ENCODE assay signal across 9 mouse cellular contexts in genomic region chr14:100284119-100284860, GRCm38 (mm10). TPM values are rescaled to one million over a fixed set of nuclear protein-coding genes. Genes with fewer than 3 reads are reported as not detected.
DNase-seq lines count a peak whose midpoint lies in the region; ATAC-seq lines count a peak whose summit lies in the region.
"Had no signal": no experiment of that assay in that cellular context is flagged by ENCODE, and none has a peak within 500 bp of the region (broad histone marks: within the 10 kb centered on the region; RNA-seq: fewer than 3 reads in every experiment).

Klf12 (minus strand) TSS chr14:100284679.

- peak; percentile 86 for DNase-seq in WW6 (ENCODE audit: low read depth, low spot score)
- peak; percentile 89 for DNase-seq in gastrocnemius, postnatal 14 days
- peak; percentile 79 to 83 for DNase-seq in left cerebral cortex, adult 9 months (ENCODE audit: low spot score in 2 of 2)
- peak; percentile 90 to 94 for DNase-seq in right cerebral cortex, postnatal 10 days (ENCODE audit: low spot score in 2 of 2)
- peak; percentile 67 for DNase-seq in urinary bladder, postnatal 14 days (ENCODE audit: low spot score)

- no peaks in the 10 kb centered on the region for H3K9me3 ChIP-seq in megakaryocyte, embryonic 14.5 days

- H3K4me3 ChIP-seq in megakaryocyte, embryonic 14.5 days (replicated peaks), result peak within 1 kb of the TSS; percentile 91

- peak; percentile 39 for ATAC-seq in common myeloid progenitor, adult 5-6 weeks (replicated peaks; ENCODE audit: low read depth, poor library complexity, severe bottlenecking)
- ATAC-seq in inflammation-experienced regulatory T-cells, adult 6 months, result peak; percentile 46

- intact Hi-C loops in gastrocnemius, postnatal 14 days (cut with DNase I; ENCODE audit: low total_unique reads), result no loop called here

- H3K27me3 ChIP-seq in megakaryocyte, embryonic 14.5 days (replicated peaks), result peaks cover 52% of the 10 kb centered on the region

- no peaks in the 10 kb centered on the region for H3K36me3 ChIP-seq in megakaryocyte, embryonic 14.5 days (replicated peaks; ENCODE audit: low read length)

- H3K4me1 ChIP-seq in megakaryocyte, embryonic 14.5 days, result peaks cover 27% of the 10 kb centered on the region

RNA-seq across cellular contexts. Expression of gene Klf12, which starts in this region (rescaled TPM):
- 0.29 and 1.1 TPM in 2 replicates for total RNA-seq in common myeloid progenitor, adult 5-6 weeks (2017)
- 10 to 100 TPM in 1 of 2 experiments, 1 to 10 TPM in 1; 9.6 to 10.2 TPM for total RNA-seq in gastrocnemius, postnatal 14 days (2021)
- polyA plus RNA-seq in inflammation-experienced regulatory T-cells, adult 6 months (2017; shearing (Covaris generic)), result 1 to 10 TPM; 1.1 to 3.6 (median 2.1) TPM
- polyA plus RNA-seq in megakaryocyte, embryonic 14.5 days (2012; ENCODE audit: insufficient read depth, low replicate concordance), result 0.02 TPM in 1 of 2 replicates, not detected in the other
- polyA plus RNA-seq: macrophage had no signal

Comparison
In these comparisons a context has a peak if more than half of its experiments do, and no peak if none do; other contexts are left out.
1. Peak in every context shown above with its lines: DNase-seq, ATAC-seq and H3K4me3 ChIP-seq.